Mouse (Mus musculus) erythroblast, embryonic 14.5 days (primary cell): ENCODE results near the gene Slc35f2.

Experiments used
- GATA1 ChIP-seq: IDR thresholded peaks from 2 replicates; pipeline ENCODE4 v1.6.1; 2012; ENCODE audit warnings: low read length, inconsistent platforms, mixed read lengths
- TAL1 ChIP-seq: IDR thresholded peaks from 3 replicates; pipeline ENCODE4 v1.6.1; 2012; ENCODE audit warnings: low read length, inconsistent platforms, mixed read lengths

GRCm38 (mm10) chr9:53772121-53772561, 803 bp downstream of the Slc35f2 start:
- TF ChIP-seq TAL1 (no peak), GATA1 (no peak)
